24 mouse cellular contexts compared by ENCODE assay signal in genomic region chr4:142761577-142761976, GRCm38 (mm10).
A peak's percentile ranks its signal among the peaks of the same experiment; 100 is the strongest.
DNase-seq lines count a peak whose midpoint lies in the region; ATAC-seq lines count a peak whose summit lies in the region.
"Had no signal": no experiment of that assay in that cellular context is flagged by ENCODE, and none has a peak within 500 bp of the region (broad histone marks: within the 10 kb centered on the region; RNA-seq: fewer than 3 reads in every experiment).

No protein-coding gene starts in this region.

- no peak for ATAC-seq in hindbrain, embryonic 14.5 days (ENCODE audit: low FRiP score)
- no peak for ATAC-seq in hindbrain, embryonic 12.5 days (ENCODE audit: low FRiP score)
- peak; percentile 69; the same call in 1 of the 2 replicates for ATAC-seq in midbrain, embryonic 13.5 days
- ATAC-seq in midbrain, embryonic 11.5 days (ENCODE audit: low FRiP score): no peak; the same call in 1 of the 2 replicates
- peak; percentile 56; the same call in 1 of the 2 replicates for ATAC-seq in midbrain, embryonic 15.5 days (replicated peaks)
- ATAC-seq: activated CD4-positive, CD25-positive, alpha-beta regulatory T cell, adult 4 months; CD4-positive, CD25-positive, alpha-beta regulatory T cell, adult 4 months; forebrain, embryonic 13.5 days; forebrain, embryonic 15.5 days; Patski had no signal

- H3K27me3 ChIP-seq in hindbrain, embryonic 14.5 days (ENCODE audit: control insufficient read depth, insufficient read depth, low read length): 0 out of 2 replicates have a peak, but pooled peaks cover 4% of the 10 kb centered on the region
- peaks cover 5% of the 10 kb centered on the region for H3K27me3 ChIP-seq in hindbrain, embryonic 12.5 days
- peaks cover 3% of the 10 kb centered on the region; the same call in 1 of the 2 replicates for H3K27me3 ChIP-seq in midbrain, embryonic 13.5 days
- no peaks in the 10 kb centered on the region for H3K27me3 ChIP-seq in midbrain, embryonic 11.5 days (ENCODE audit: control insufficient read depth, insufficient read depth, low read length)
- H3K27me3 ChIP-seq in midbrain, embryonic 15.5 days (replicated peaks): no peaks in the 10 kb centered on the region
- no peaks in the 10 kb centered on the region for H3K27me3 ChIP-seq in heart, embryonic 10.5 days (ENCODE audit: insufficient read depth, poor library complexity, severe bottlenecking)
- H3K27me3 ChIP-seq: CH12.LX; embryonic facial prominence, embryonic 12.5 days; forebrain, embryonic 13.5 days; forebrain, embryonic 15.5 days; Patski had no signal

- WGBS in hindbrain, embryonic 14.5 days: 78% methylated on average over 8 of the region's 8 CpGs
- 78% methylated on average over 8 of the region's 8 CpGs for WGBS in hindbrain, embryonic 12.5 days
- 69% methylated on average over 8 of the region's 8 CpGs for WGBS in midbrain, embryonic 13.5 days
- 80% methylated on average over 8 of the region's 8 CpGs for WGBS in midbrain, embryonic 11.5 days
- 60% methylated on average over 8 of the region's 8 CpGs for WGBS in midbrain, embryonic 15.5 days
- 62% methylated on average over 8 of the region's 8 CpGs for WGBS in heart, embryonic 10.5 days

- no peaks in the 10 kb centered on the region for H3K4me1 ChIP-seq in hindbrain, embryonic 14.5 days (replicated peaks; ENCODE audit: control insufficient read depth, insufficient read depth, low read length)
- no peaks in the 10 kb centered on the region for H3K4me1 ChIP-seq in hindbrain, embryonic 12.5 days
- 0 out of 2 replicates have a peak, but pooled peaks cover 4% of the 10 kb centered on the region for H3K4me1 ChIP-seq in midbrain, embryonic 13.5 days (replicated peaks)
- no peaks in the 10 kb centered on the region for H3K4me1 ChIP-seq in midbrain, embryonic 11.5 days (ENCODE audit: control insufficient read depth, insufficient read depth, low read length)
- H3K4me1 ChIP-seq in midbrain, embryonic 15.5 days: no peaks in the 10 kb centered on the region
- 0 out of 2 replicates have a peak, but pooled peaks cover 2% of the 10 kb centered on the region for H3K4me1 ChIP-seq in heart, embryonic 10.5 days
- H3K4me1 ChIP-seq: embryonic facial prominence, embryonic 12.5 days; forebrain, embryonic 13.5 days; forebrain, embryonic 15.5 days had no signal

- H3K9ac ChIP-seq in hindbrain, embryonic 14.5 days: no peak overlapping the region
- no peak overlapping the region for H3K9ac ChIP-seq in hindbrain, embryonic 12.5 days
- no peak overlapping the region for H3K9ac ChIP-seq in midbrain, embryonic 13.5 days (replicated peaks)
- H3K9ac ChIP-seq in midbrain, embryonic 11.5 days (ENCODE audit: low read length): no peak overlapping the region
- no peak overlapping the region for H3K9ac ChIP-seq in midbrain, embryonic 15.5 days
- H3K9ac ChIP-seq: embryonic facial prominence, embryonic 12.5 days; forebrain, embryonic 13.5 days; forebrain, embryonic 15.5 days had no signal

- H3K4me2 ChIP-seq in hindbrain, embryonic 14.5 days (replicated peaks): no peak overlapping the region
- H3K4me2 ChIP-seq in hindbrain, embryonic 12.5 days (replicated peaks): no peak overlapping the region
- H3K4me2 ChIP-seq in midbrain, embryonic 13.5 days (replicated peaks): no peak overlapping the region
- no peak overlapping the region for H3K4me2 ChIP-seq in midbrain, embryonic 11.5 days
- no peak overlapping the region for H3K4me2 ChIP-seq in midbrain, embryonic 15.5 days
- H3K4me2 ChIP-seq: embryonic facial prominence, embryonic 12.5 days; forebrain, embryonic 13.5 days; forebrain, embryonic 15.5 days had no signal

- H3K27ac ChIP-seq in hindbrain, embryonic 14.5 days: 0 out of 2 replicates have a peak overlapping the region, but pooled peaks have one; percentile 5
- no peak overlapping the region for H3K27ac ChIP-seq in hindbrain, embryonic 12.5 days
- H3K27ac ChIP-seq in midbrain, embryonic 13.5 days: 0 out of 2 replicates have a peak overlapping the region, but pooled peaks have one; percentile 35
- no peak overlapping the region for H3K27ac ChIP-seq in midbrain, embryonic 11.5 days (ENCODE audit: low read depth, low read length)
- peak overlapping the region; percentile 34; the same call in 1 of the 2 replicates for H3K27ac ChIP-seq in midbrain, embryonic 15.5 days
- no peak overlapping the region for H3K27ac ChIP-seq in heart, embryonic 10.5 days
- H3K27ac ChIP-seq: embryonic facial prominence, embryonic 10.5 days; embryonic facial prominence, embryonic 12.5 days; forebrain, embryonic 13.5 days; forebrain, embryonic 15.5 days had no signal

- H3K9me3 ChIP-seq in hindbrain, embryonic 14.5 days (ENCODE audit: control insufficient read depth, low read length): no peaks in the 10 kb centered on the region
- H3K9me3 ChIP-seq in hindbrain, embryonic 12.5 days (replicated peaks): no peaks in the 10 kb centered on the region
- H3K9me3 ChIP-seq in midbrain, embryonic 13.5 days: no peaks in the 10 kb centered on the region
- no peaks in the 10 kb centered on the region for H3K9me3 ChIP-seq in midbrain, embryonic 11.5 days (ENCODE audit: control insufficient read depth, low read length)
- no peaks in the 10 kb centered on the region for H3K9me3 ChIP-seq in midbrain, embryonic 15.5 days
- no peaks in the 10 kb centered on the region for H3K9me3 ChIP-seq in heart, embryonic 10.5 days
- H3K9me3 ChIP-seq: embryonic facial prominence, embryonic 12.5 days had no signal

- no peak overlapping the region for H3K4me3 ChIP-seq in hindbrain, embryonic 14.5 days (replicated peaks; ENCODE audit: low read length)
- no peak overlapping the region for H3K4me3 ChIP-seq in hindbrain, embryonic 12.5 days
- no peak overlapping the region for H3K4me3 ChIP-seq in midbrain, embryonic 13.5 days (replicated peaks)
- no peak overlapping the region for H3K4me3 ChIP-seq in midbrain, embryonic 11.5 days (ENCODE audit: low read depth, low read length)
- H3K4me3 ChIP-seq in midbrain, embryonic 15.5 days: no peak overlapping the region
- H3K4me3 ChIP-seq in heart, embryonic 10.5 days: no peak overlapping the region
- H3K4me3 ChIP-seq: embryonic facial prominence, embryonic 10.5 days; embryonic facial prominence, embryonic 12.5 days; forebrain, embryonic 13.5 days; forebrain, embryonic 15.5 days had no signal

- DNase-seq in hindbrain, embryonic 14.5 days (ENCODE audit: low spot score): no peak
- DNase-seq in midbrain, embryonic 11.5 days (ENCODE audit: low spot score, missing footprints): no peak
- DNase-seq in heart, embryonic 10.5 days (ENCODE audit: low spot score): no peak
- DNase-seq: adrenal gland, adult 8-10 months; adrenal gland, postnatal 14 days; adrenal gland, postnatal 36 days; B cell, adult 2 months; cerebellum, adult 11-12 months; cerebellum, adult 2 months; cerebellum, adult 9-10 months; cerebellum, postnatal 10 days; cerebellum, postnatal 25 days had no signal

- H3K36me3 ChIP-seq in hindbrain, embryonic 14.5 days (replicated peaks; ENCODE audit: control insufficient read depth, insufficient read depth): no peaks in the 10 kb centered on the region
- no peaks in the 10 kb centered on the region for H3K36me3 ChIP-seq in hindbrain, embryonic 12.5 days
- no peaks in the 10 kb centered on the region for H3K36me3 ChIP-seq in midbrain, embryonic 13.5 days
- no peaks in the 10 kb centered on the region for H3K36me3 ChIP-seq in midbrain, embryonic 11.5 days (ENCODE audit: control insufficient read depth, insufficient read depth, low read length)
- no peaks in the 10 kb centered on the region for H3K36me3 ChIP-seq in midbrain, embryonic 15.5 days (replicated peaks)
- H3K36me3 ChIP-seq in heart, embryonic 10.5 days: no peaks in the 10 kb centered on the region
- H3K36me3 ChIP-seq: embryonic facial prominence, embryonic 10.5 days; embryonic facial prominence, embryonic 12.5 days; forebrain, embryonic 15.5 days; G1E had no signal

Comparison
In these comparisons a context has a peak if more than half of its experiments do, and no peak if none do; other contexts are left out.
1. ATAC-seq: peak in midbrain, embryonic 13.5 days (single experiment) and midbrain, embryonic 15.5 days (single experiment); none in hindbrain, embryonic 14.5 days (single experiment), hindbrain, embryonic 12.5 days (single experiment) and midbrain, embryonic 11.5 days (single experiment).
2. H3K27ac ChIP-seq: peak in hindbrain, embryonic 14.5 days (single experiment), midbrain, embryonic 13.5 days (single experiment) and midbrain, embryonic 15.5 days (single experiment); none in hindbrain, embryonic 12.5 days (single experiment), midbrain, embryonic 11.5 days (single experiment) and heart, embryonic 10.5 days (single experiment).